ENCODE assay signal across 8 mouse cellular contexts in genomic region chr17:69180905-69181559, GRCm38 (mm10).
A peak's percentile ranks its signal among the peaks of the same experiment; 100 is the strongest.
DNase-seq lines count a peak whose midpoint lies in the region; ATAC-seq and TF ChIP-seq lines count a peak whose summit lies in the region.

No protein-coding gene starts in this region.

- no peak for TF ChIP-seq CTCF in forebrain, postnatal 0 days (IDR thresholded peaks at IDR 0.05; ENCODE audit: low read depth)
- no peak for TF ChIP-seq CTCF in stomach, postnatal 0 days (IDR thresholded peaks at IDR 0.05; ENCODE audit: low read depth)

- DNase-seq in 3T3-L1 (ENCODE audit: low read depth, low spot score) (peak; percentile 95), NIH3T3 (ENCODE audit: low read depth) (peak; percentile 80)
- DNase-seq in forebrain, postnatal 0 days, result peak; percentile 65
- DNase-seq in hindbrain, embryonic 14.5 days (ENCODE audit: low spot score), result peak; percentile 71
- peak; percentile 21 for DNase-seq in lung, postnatal 25 days (ENCODE audit: low spot score)
- DNase-seq in stomach, postnatal 0 days (ENCODE audit: low spot score), result no peak
- DNase-seq in testis, postnatal 10 days (ENCODE audit: low spot score), result no peak
- no peak for DNase-seq in cerebellum, adult 9-11 months

- H3K4me3 ChIP-seq in forebrain, postnatal 0 days (ENCODE audit: low read depth, low read length), result no peak overlapping the region
- no peak overlapping the region for H3K4me3 ChIP-seq in hindbrain, embryonic 14.5 days (replicated peaks; ENCODE audit: low read length)
- H3K4me3 ChIP-seq in stomach, postnatal 0 days (ENCODE audit: low read depth, low read length), result no peak overlapping the region

- H3K4me1 ChIP-seq in forebrain, postnatal 0 days (ENCODE audit: insufficient read depth), result peaks cover 10% of the 10 kb centered on the region; the same call in 1 of the 2 replicates
- peaks cover 24% of the 10 kb centered on the region for H3K4me1 ChIP-seq in hindbrain, embryonic 14.5 days (replicated peaks; ENCODE audit: control insufficient read depth, insufficient read depth, low read length)
- 0 out of 2 replicates have a peak, but pooled peaks cover 2% of the 10 kb centered on the region for H3K4me1 ChIP-seq in stomach, postnatal 0 days (replicated peaks; ENCODE audit: control insufficient read depth, insufficient read depth)

- 23% methylated on average over 12 of the region's 12 CpGs for WGBS in forebrain, postnatal 0 days
- WGBS in hindbrain, embryonic 14.5 days, result 20% methylated on average over 12 of the region's 12 CpGs
- 31% methylated on average over 12 of the region's 12 CpGs for WGBS in stomach, postnatal 0 days

- no peak for TF ChIP-seq EP300 in stomach, postnatal 0 days (optimal IDR thresholded peaks at IDR 0.05)

- H3K9ac ChIP-seq in forebrain, postnatal 0 days, result no peak overlapping the region
- 0 out of 2 replicates have a peak overlapping the region, but pooled peaks have one; percentile 14 for H3K9ac ChIP-seq in hindbrain, embryonic 14.5 days
- H3K9ac ChIP-seq in stomach, postnatal 0 days (ENCODE audit: low read length), result no peak overlapping the region

- peak; percentile 85 for ATAC-seq in forebrain, postnatal 0 days
- ATAC-seq in hindbrain, embryonic 14.5 days (ENCODE audit: low FRiP score), result peak; percentile 83
- no peak for ATAC-seq in stomach, postnatal 0 days (ENCODE audit: low FRiP score, low TSS enrichment)

- no peaks in the 10 kb centered on the region for H3K9me3 ChIP-seq in forebrain, postnatal 0 days (ENCODE audit: low read length)
- H3K9me3 ChIP-seq in hindbrain, embryonic 14.5 days (ENCODE audit: control insufficient read depth, low read length), result no peaks in the 10 kb centered on the region
- H3K9me3 ChIP-seq in stomach, postnatal 0 days (ENCODE audit: control insufficient read depth, low read length), result no peaks in the 10 kb centered on the region

- no peaks in the 10 kb centered on the region for H3K27me3 ChIP-seq in forebrain, postnatal 0 days (ENCODE audit: insufficient read depth, low read length)
- no peaks in the 10 kb centered on the region for H3K27me3 ChIP-seq in hindbrain, embryonic 14.5 days (ENCODE audit: control insufficient read depth, insufficient read depth, low read length)
- H3K27me3 ChIP-seq in stomach, postnatal 0 days (ENCODE audit: control insufficient read depth, insufficient read depth, low read length), result no peaks in the 10 kb centered on the region

- peak overlapping the region; percentile 11; the same call in 1 of the 2 replicates for H3K4me2 ChIP-seq in forebrain, postnatal 0 days (ENCODE audit: low read depth)
- H3K4me2 ChIP-seq in hindbrain, embryonic 14.5 days (replicated peaks), result peak overlapping the region; percentile 34
- H3K4me2 ChIP-seq in stomach, postnatal 0 days (replicated peaks; ENCODE audit: low read depth), result peak overlapping the region; percentile 17

- H3K27ac ChIP-seq in forebrain, postnatal 0 days (ENCODE audit: low read depth, low read length), result peak overlapping the region; percentile 0; the same call in 1 of the 2 replicates
- H3K27ac ChIP-seq in hindbrain, embryonic 14.5 days, result peak overlapping the region; percentile 56
- H3K27ac ChIP-seq in stomach, postnatal 0 days (replicated peaks), result no peak overlapping the region

- H3K36me3 ChIP-seq in forebrain, postnatal 0 days (ENCODE audit: insufficient read depth), result no peaks in the 10 kb centered on the region
- no peaks in the 10 kb centered on the region for H3K36me3 ChIP-seq in hindbrain, embryonic 14.5 days (replicated peaks; ENCODE audit: control insufficient read depth, insufficient read depth)
- H3K36me3 ChIP-seq in stomach, postnatal 0 days (ENCODE audit: control insufficient read depth, insufficient read depth, low read length), result no peaks in the 10 kb centered on the region

Comparison
In these comparisons a context has a peak if more than half of its experiments do, and no peak if none do; other contexts are left out.
1. DNase-seq: peak in 3T3-L1 (single experiment), NIH3T3 (single experiment), forebrain, postnatal 0 days (single experiment), hindbrain, embryonic 14.5 days (single experiment) and lung, postnatal 25 days (single experiment); none in stomach, postnatal 0 days (single experiment), testis, postnatal 10 days (single experiment) and cerebellum, adult 9-11 months (single experiment).
2. Peak in every context shown above with its lines, with median percentiles within 50 percentile points of each other: H3K4me2 ChIP-seq.